Mouse (Mus musculus): ENCODE data around the gene Arnt2. TPM values are rescaled to one million over a fixed set of nuclear protein-coding genes. Genes with fewer than 3 reads are reported as not detected.

The Arnt2 gene
- polyA plus RNA-seq, 1 experiment from 2014 or later: 15.9 TPM

DNA sequence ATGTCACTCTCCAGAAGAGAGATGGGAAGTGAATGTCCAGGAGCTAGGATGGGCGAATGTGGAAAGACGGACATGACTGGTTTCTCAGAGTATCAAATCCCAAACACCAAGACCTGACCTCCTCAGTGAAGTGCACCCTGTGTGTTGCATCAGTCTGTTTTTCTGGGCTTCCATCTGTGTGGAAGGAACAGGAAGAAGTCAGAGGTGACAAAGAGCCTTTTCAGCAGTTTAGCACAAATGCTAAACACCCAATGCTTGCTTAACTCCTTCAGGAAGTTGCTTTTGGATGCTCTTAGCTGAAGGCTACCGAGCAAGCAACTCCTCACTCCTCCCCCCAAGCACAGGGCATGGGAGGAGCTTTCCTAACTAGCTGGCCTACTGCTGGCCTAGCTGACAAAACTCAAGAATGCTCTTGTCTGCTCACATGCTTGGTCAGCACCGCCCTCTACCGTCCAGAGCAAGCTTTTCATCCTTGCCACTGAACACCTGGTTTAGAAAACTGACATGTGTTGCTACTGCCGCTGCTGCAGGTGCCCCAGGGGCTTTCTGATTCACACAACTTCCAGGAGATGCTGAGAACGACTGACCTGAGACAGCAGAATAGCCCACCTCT is 137.7 kb downstream of the Arnt2 start:
- 25% methylated on average over 7 of the region's 7 CpGs for WGBS
- peaks cover 57% of the 10 kb centered on the region for H3K36me3 ChIP-seq

DNA sequence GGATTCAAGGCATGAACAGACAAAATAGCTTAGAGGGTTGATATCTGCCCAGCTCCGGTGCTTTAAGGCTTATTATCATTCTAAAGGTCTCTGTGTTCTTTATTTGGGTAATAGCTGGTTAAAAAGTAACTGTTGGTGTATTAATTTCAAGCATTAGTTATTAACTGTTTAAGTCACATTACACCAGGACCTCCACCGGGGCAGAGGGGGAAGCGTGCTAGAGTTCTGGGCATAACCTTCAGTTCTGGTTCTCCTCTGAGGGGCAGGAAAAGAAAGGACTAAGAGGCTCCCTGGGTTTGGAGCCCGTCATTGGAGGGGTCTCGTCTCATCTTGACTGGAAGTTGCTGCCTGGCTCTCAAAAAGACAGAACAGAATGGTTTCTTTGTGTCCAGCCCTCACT is 138.5 kb downstream of the Arnt2 start:
- H3K4me1 ChIP-seq: 0 out of 2 replicates have a peak, but pooled peaks cover 2% of the 10 kb centered on the region
- 90% methylated on average over 5 of the region's 5 CpGs for WGBS
- no peak for ATAC-seq (ENCODE audit: low FRiP score, low read depth)
- H3K36me3 ChIP-seq: peaks cover 60% of the 10 kb centered on the region
- no peak overlapping the region for H3K4me2 ChIP-seq (replicated peaks)
- H3K27me3 ChIP-seq: no peaks in the 10 kb centered on the region
- H3K4me3 ChIP-seq: no peak overlapping the region
- no peak overlapping the region for H3K9ac ChIP-seq
- no peak overlapping the region for H3K27ac ChIP-seq
- H3K9me3 ChIP-seq: no peaks in the 10 kb centered on the region

More for the DNA sequence above, 137.7 kb downstream of the Arnt2 start:
- Histone ChIP-seq H3K4me2 (replicated peaks) (no peak overlapping the region), H3K4me1 (0 out of 2 replicates have a peak, but pooled peaks cover 2% of the 10 kb centered on the region), H3K4me3 (no peak overlapping the region), H3K27ac (no peak overlapping the region), H3K9me3 (no peaks in the 10 kb centered on the region), H3K27me3 (no peaks in the 10 kb centered on the region), H3K9ac (no peak overlapping the region)
- ATAC-seq (ENCODE audit: low FRiP score, low read depth): peak; percentile 74; the same call in 1 of the 2 replicates

DNA sequence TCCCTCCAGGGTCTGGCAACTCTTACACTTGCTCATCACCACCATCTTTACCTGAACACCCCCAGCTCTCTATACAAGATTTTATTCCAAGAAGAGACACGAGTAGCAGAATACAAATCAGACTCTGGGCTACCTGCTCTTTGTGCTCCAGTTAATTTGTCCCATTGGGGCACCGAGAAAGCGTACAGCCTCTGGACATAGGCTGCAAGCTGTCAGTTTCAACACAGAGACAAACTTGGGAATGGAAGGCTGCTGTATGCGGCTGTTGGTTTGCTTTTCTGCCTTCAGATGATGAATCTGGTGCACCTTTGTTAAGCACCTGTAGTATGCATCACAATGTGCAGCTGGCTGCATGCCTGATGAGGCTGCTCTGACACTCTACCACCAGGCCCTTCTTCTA is 146.5 kb downstream of the Arnt2 start:
- peaks cover 78% of the 10 kb centered on the region for H3K36me3 ChIP-seq
- WGBS: 89% methylated on average over 4 of the region's 4 CpGs

DNA sequence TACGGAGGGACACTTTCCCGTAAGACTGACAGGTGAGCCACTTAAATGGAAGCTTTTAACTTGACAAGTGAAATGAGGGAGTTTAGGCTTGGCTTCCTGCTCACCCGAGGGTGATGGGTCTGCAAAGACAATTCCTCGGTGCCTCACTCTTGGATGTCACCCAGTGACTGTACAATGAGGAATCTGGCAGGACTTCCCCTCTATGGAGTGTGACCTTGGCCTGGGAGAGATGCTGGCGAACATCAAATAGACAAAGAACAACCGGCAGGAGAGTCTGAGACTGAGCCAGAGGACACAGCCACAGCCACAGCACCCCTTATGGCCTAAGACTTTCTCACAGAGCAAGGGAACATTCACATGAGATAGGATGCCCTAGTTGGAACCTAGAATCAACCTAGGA is 148.6 kb downstream of the Arnt2 start:
- no peaks in the 10 kb centered on the region for H3K27me3 ChIP-seq
- H3K27ac ChIP-seq: no peak overlapping the region
- H3K4me1 ChIP-seq: no peaks in the 10 kb centered on the region
- WGBS: 89% methylated on average over 6 of the region's 6 CpGs
- no peak overlapping the region for H3K4me2 ChIP-seq (replicated peaks)
- no peak overlapping the region for H3K9ac ChIP-seq
- H3K4me3 ChIP-seq: no peak overlapping the region
- H3K9me3 ChIP-seq: no peaks in the 10 kb centered on the region
- peaks cover 78% of the 10 kb centered on the region for H3K36me3 ChIP-seq
- no peak for ATAC-seq (ENCODE audit: low FRiP score, low read depth)

More for the DNA sequence above, 146.5 kb downstream of the Arnt2 start:
- no peaks in the 10 kb centered on the region for H3K9me3 ChIP-seq
- no peak for ATAC-seq (ENCODE audit: low FRiP score, low read depth)
- H3K4me2 ChIP-seq (replicated peaks): no peak overlapping the region
- no peaks in the 10 kb centered on the region for H3K4me1 ChIP-seq
- H3K27me3 ChIP-seq: no peaks in the 10 kb centered on the region
- H3K4me3 ChIP-seq: no peak overlapping the region
- no peak overlapping the region for H3K9ac ChIP-seq
- H3K27ac ChIP-seq: no peak overlapping the region

DNA sequence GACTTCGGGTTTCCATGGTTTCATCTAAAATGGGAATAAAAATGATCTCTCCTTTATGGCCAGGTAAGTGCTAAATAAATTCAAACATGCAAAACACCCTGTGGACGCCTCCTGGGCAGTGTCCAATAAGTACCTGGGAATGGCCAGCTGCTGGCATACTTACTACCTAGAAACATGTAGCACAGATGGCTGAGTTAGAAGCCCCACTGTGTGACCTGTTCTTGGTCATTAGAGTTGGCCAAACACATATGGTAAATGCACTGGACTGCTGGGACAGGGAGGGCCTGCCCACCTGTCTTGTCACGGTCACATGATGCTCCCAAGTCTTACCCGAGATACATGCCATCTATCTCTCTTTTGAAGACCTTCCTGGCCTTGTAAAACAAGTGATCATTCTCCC is 149.6 kb downstream of the Arnt2 start:
- Histone ChIP-seq H3K4me1 (no peaks in the 10 kb centered on the region), H3K27ac (no peak overlapping the region), H3K9me3 (no peaks in the 10 kb centered on the region), H3K9ac (no peak overlapping the region), H3K27me3 (no peaks in the 10 kb centered on the region), H3K4me2 (replicated peaks) (no peak overlapping the region), H3K4me3 (no peak overlapping the region), H3K36me3 (peaks cover 70% of the 10 kb centered on the region)
- WGBS: 83% methylated on average over 4 of the region's 4 CpGs
- ATAC-seq (ENCODE audit: low FRiP score, low read depth): no peak

DNA sequence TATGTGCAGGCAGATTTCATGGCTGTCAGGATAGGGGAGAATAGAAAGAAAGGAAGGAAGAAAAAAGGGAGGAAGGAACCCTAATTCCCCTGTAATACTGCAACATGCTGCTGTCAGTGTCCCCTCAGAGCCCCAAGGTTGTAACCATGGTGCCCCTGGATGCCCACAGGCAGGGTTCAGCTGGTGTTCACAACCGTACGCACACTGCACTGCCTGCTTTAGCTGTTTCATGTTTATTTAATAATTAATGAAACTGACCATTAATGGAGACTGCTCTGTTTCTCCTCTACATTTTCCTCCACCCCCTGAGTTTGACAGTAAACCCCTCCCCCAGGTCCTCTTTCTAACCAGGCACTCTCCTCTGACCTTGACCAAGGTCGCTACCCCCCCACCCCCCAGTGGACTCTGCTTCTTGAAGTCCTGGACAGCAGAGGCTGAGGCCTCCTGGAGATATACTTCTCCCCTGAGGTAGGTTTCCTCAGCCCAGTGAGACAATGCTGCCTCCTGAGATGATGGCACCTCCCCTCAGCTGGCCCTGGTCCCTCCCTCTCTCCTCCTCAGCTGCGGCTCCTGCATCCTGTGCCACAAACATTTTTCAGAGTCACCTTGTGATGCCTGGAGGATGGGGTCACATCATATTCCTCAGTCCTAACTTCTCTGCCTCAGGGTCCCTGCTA is 150.5 kb downstream of the Arnt2 start:
- Histone ChIP-seq H3K27me3 (no peaks in the 10 kb centered on the region), H3K27ac (no peak overlapping the region), H3K4me1 (no peaks in the 10 kb centered on the region), H3K4me3 (no peak overlapping the region), H3K9me3 (no peaks in the 10 kb centered on the region), H3K4me2 (replicated peaks) (no peak overlapping the region), H3K9ac (no peak overlapping the region), H3K36me3 (peaks cover 68% of the 10 kb centered on the region)
- no peak for ATAC-seq (ENCODE audit: low FRiP score, low read depth)
- WGBS: 69% methylated on average over 4 of the region's 4 CpGs

DNA sequence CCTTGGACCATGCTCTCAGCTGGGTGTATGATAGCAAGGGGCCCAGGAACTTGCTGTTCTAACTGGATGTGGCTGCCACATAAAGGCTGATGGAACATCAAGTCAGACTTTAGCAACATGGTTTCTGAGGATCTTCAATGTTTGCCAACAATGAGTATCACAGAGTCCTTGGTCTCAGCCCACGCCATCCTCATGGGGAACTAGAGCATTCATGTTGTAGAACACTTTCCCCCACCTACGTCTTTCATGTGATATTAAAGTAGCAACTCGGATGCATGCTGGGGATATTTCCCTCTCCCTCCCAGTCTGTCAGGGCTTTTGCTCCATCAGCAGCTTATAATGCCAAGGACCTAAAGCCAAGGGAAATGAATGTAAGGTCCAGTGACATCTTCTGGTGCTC is 153.3 kb downstream of the Arnt2 start:
- Histone ChIP-seq H3K27ac (no peak overlapping the region), H3K27me3 (no peaks in the 10 kb centered on the region), H3K4me2 (replicated peaks) (no peak overlapping the region), H3K36me3 (peaks cover 67% of the 10 kb centered on the region), H3K9ac (no peak overlapping the region), H3K4me1 (no peaks in the 10 kb centered on the region), H3K9me3 (no peaks in the 10 kb centered on the region), H3K4me3 (no peak overlapping the region)
- no peak for ATAC-seq (ENCODE audit: low FRiP score, low read depth)
- 92% methylated on average over 3 of the region's 3 CpGs for WGBS

DNA sequence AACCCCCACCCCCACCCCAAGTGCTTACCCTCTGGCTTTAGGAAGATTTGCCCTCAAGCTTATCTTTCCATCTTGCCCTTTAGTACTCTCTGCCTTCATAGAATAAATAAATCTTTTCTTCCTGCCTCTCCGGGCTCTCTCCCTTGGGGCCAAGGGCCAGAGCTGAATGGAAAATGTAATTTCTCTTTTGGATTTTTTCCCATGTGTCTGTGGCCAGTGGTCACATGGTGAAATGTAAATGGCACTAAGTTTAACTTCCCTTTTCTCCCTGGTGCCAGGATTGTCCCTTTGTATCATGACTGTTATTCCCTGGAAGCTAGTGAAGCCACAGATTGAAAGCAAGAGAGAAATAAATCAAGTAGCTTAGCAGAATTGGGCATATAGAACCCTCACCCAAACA is 153.7 kb downstream of the Arnt2 start:
- Histone ChIP-seq H3K9ac (no peak overlapping the region), H3K27me3 (no peaks in the 10 kb centered on the region), H3K4me2 (replicated peaks) (no peak overlapping the region), H3K9me3 (no peaks in the 10 kb centered on the region), H3K4me1 (no peaks in the 10 kb centered on the region), H3K4me3 (no peak overlapping the region), H3K27ac (no peak overlapping the region), H3K36me3 (peaks cover 62% of the 10 kb centered on the region)
- no peak for ATAC-seq (ENCODE audit: low FRiP score, low read depth)
- WGBS: 66% methylated on average over 1 of the region's 1 CpGs

DNA sequence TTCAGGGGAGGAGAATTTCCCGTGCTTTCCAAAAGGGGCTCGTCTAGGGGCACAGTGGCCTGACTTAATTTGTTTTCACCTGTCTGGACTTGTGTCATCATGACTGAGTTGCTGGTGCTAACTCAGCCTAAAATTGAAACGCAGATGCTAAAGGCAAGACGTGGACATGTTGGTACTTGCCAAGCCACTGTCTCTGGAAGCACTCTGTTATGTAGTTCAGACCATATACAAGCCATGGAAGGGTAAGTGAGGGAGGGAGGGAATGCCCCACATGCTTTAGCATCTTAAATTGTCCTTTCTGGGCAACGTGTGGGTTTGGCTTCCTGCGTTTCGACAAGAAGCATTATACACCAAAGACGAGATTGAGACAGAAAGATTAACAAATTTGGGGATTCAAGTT is 155.1 kb downstream of the Arnt2 start:
- WGBS: 67% methylated on average over 8 of the region's 8 CpGs
- Histone ChIP-seq H3K4me1 (no peaks in the 10 kb centered on the region), H3K27ac (no peak overlapping the region), H3K9me3 (no peaks in the 10 kb centered on the region), H3K27me3 (no peaks in the 10 kb centered on the region), H3K9ac (no peak overlapping the region), H3K36me3 (peaks cover 61% of the 10 kb centered on the region), H3K4me2 (replicated peaks) (no peak overlapping the region), H3K4me3 (no peak overlapping the region)
- ATAC-seq (ENCODE audit: low FRiP score, low read depth): no peak

DNA sequence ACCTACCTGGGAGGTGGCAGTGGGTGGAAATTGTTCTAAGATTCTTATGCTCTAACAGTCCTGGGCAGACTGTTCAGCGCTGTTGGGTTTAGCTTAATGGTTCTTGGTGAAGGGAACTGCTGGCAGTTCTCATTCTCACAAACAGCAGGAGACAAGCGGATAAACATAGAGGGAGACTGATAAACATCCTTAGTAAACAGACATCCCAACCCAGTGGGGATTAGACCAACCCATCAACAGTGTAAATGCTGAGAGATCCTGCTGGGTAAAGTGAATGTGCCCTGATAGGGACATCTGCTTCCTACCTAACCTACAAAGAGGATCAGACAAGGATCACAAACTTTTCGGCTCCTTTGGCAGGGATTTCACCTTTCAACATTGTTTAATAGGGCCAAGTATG is 155.7 kb downstream of the Arnt2 start:
- peaks cover 66% of the 10 kb centered on the region for H3K36me3 ChIP-seq

DNA sequence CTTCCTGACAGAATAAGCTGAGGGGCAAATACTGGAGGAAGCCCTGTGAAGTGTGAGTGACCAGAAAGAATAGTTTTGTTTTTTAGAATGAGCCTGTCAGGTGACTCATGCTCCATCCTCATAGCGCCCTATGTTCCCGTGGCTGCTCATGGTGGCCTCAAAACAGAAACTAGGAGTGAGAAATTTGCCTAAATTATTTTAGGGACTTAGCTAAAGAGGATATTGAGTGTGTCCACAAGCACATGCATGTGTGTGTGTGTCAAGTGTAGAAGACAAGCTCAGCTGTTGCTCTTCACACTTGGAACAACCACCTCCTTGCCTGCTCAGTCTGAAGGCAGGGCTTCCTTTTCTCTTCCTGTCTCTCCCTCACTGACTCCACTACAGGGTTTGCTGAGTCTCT is 158.3 kb downstream of the Arnt2 start:
- Histone ChIP-seq H3K27ac (no peak overlapping the region), H3K9ac (no peak overlapping the region), H3K4me2 (replicated peaks) (no peak overlapping the region), H3K36me3 (peaks cover 56% of the 10 kb centered on the region), H3K4me1 (peaks cover 7% of the 10 kb centered on the region; the same call in 1 of the 2 replicates), H3K4me3 (no peak overlapping the region), H3K9me3 (no peaks in the 10 kb centered on the region), H3K27me3 (no peaks in the 10 kb centered on the region)
- WGBS: 93% methylated on average over 2 of the region's 2 CpGs
- no peak for ATAC-seq (ENCODE audit: low FRiP score, low read depth)

More for the DNA sequence above, 155.7 kb downstream of the Arnt2 start:
- H3K9ac ChIP-seq: no peak overlapping the region
- ATAC-seq (ENCODE audit: low FRiP score, low read depth): no peak
- H3K27ac ChIP-seq: no peak overlapping the region
- H3K27me3 ChIP-seq: no peaks in the 10 kb centered on the region
- H3K4me2 ChIP-seq (replicated peaks): no peak overlapping the region
- no peak overlapping the region for H3K4me3 ChIP-seq
- no peaks in the 10 kb centered on the region for H3K4me1 ChIP-seq
- H3K9me3 ChIP-seq: no peaks in the 10 kb centered on the region
- WGBS: 60% methylated on average over 3 of the region's 3 CpGs

DNA sequence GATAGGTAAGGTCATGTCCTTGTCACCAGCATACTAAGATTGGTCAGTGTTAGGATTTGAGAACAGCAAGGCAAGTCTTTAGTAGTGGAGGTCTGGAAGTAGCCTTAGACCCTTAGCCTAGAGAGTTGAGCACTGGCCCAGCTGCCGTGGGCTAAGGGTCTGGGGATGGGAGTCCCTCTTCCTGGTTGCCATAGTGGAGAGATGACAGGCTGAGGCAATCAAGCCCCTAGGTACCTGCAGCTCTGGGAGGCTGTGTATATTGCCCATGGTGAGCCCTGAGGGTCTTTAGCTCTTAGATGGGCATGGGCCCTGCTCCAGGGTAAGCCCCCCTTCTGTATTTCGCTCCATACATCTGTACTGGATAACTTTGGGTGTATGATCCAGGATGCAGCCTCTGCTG is 159.2 kb downstream of the Arnt2 start:
- H3K36me3 ChIP-seq: peaks cover 53% of the 10 kb centered on the region

DNA sequence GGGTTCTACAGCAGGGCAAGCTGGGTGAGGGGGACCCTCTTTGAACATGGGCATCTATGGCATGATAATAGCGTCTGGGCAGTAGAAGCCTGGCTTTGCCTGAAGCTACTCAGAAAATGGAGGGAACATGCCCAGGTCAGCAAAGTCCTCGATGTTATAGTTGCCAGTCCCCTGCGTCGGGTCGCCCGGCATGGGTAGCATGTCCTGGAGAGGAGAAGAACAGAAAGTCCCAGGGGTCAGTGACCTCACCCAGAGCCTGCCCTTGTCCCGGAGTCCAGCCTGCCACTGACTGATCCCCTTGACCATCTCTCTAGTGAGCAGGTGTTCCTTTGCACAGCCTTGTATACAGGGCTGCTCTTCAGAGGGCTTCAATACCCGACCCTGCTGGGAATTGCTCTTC is 160.0 kb downstream of the Arnt2 start:
- WGBS: 87% methylated on average over 8 of the region's 8 CpGs

More for the DNA sequence above, 159.2 kb downstream of the Arnt2 start:
- Histone ChIP-seq H3K4me3 (no peak overlapping the region), H3K4me2 (replicated peaks) (no peak overlapping the region), H3K9ac (no peak overlapping the region), H3K4me1 (peaks cover 7% of the 10 kb centered on the region; the same call in 1 of the 2 replicates), H3K27ac (no peak overlapping the region), H3K27me3 (no peaks in the 10 kb centered on the region), H3K9me3 (no peaks in the 10 kb centered on the region)
- ATAC-seq (ENCODE audit: low FRiP score, low read depth): no peak
- 80% methylated on average over 2 of the region's 2 CpGs for WGBS

More for the DNA sequence above, 160.0 kb downstream of the Arnt2 start:
- no peak for ATAC-seq (ENCODE audit: low FRiP score, low read depth)
- Histone ChIP-seq H3K9me3 (no peaks in the 10 kb centered on the region), H3K9ac (no peak overlapping the region), H3K4me3 (no peak overlapping the region), H3K4me1 (peaks cover 7% of the 10 kb centered on the region; the same call in 1 of the 2 replicates), H3K27ac (no peak overlapping the region), H3K36me3 (peaks cover 47% of the 10 kb centered on the region), H3K27me3 (no peaks in the 10 kb centered on the region), H3K4me2 (replicated peaks) (no peak overlapping the region)

Data from limb, embryonic 13.5 days (tissue).